Mouse (Mus musculus) embryonic facial prominence, embryonic 13.5 days (tissue): ENCODE data around the gene Slc25a39. TPM values are rescaled to one million over a fixed set of nuclear protein-coding genes. Genes with fewer than 3 reads are reported as not detected.

Experiments used
- ATAC-seq: fragments of 200-750 bp; cut with Nextera tagmentation; 2 replicates; pipeline ENCODE4 v1.8.0; 2017; ENCODE audit warnings: low read depth; ENCODE audit not compliant: insufficient number of reproducible peaks, insufficient read depth, low FRiP score, low TSS enrichment
- H3K27ac ChIP-seq: fragments of 300-500 bp; sonication (generic); 2 replicates; pipeline ENCODE4 v1.5.1; 2015; ENCODE audit warnings: moderate library complexity, mild to moderate bottlenecking, inconsistent platforms
- H3K27me3 ChIP-seq: fragments of 300-500 bp; sonication (generic); 2 replicates; pipeline ENCODE4 v1.6.1; 2015; ENCODE audit warnings: mild to moderate bottlenecking, inconsistent platforms
- H3K36me3 ChIP-seq: fragments of 300-500 bp; sonication (generic); 2 replicates; pipeline ENCODE4 v1.6.1; 2015; ENCODE audit warnings: mild to moderate bottlenecking, inconsistent platforms
- H3K4me1 ChIP-seq: fragments of 300-500 bp; sonication (generic); 2 replicates; pipeline ENCODE4 v1.6.1; 2015; ENCODE audit warnings: inconsistent platforms
- H3K4me2 ChIP-seq: fragments of 300-500 bp; sonication (generic); 2 replicates; pipeline ENCODE4 v1.6.1; 2015; ENCODE audit warnings: moderate library complexity, mild to moderate bottlenecking, inconsistent platforms
- H3K4me3 ChIP-seq: fragments of 300-500 bp; sonication (generic); 2 replicates; pipeline ENCODE4 v1.5.1; 2015; ENCODE audit warnings: mild to moderate bottlenecking, inconsistent platforms
- H3K9ac ChIP-seq: fragments of 300-500 bp; sonication (generic); 2 replicates; pipeline ENCODE4 v1.6.1; 2015; ENCODE audit warnings: mild to moderate bottlenecking, inconsistent platforms
- H3K9me3 ChIP-seq: fragments of 300-500 bp; sonication (generic); 2 replicates; pipeline ENCODE4 v1.6.1; 2016; ENCODE audit warnings: inconsistent platforms
- WGBS: fragments of 180-500 bp; shearing (Covaris S2); methylation state at CpG from one replicate; pipeline ENCODE4 v1.1.7; 2015; ENCODE audit warnings: mixed read lengths; 5-methylcytosine and 5-hydroxymethylcytosine counted together
- polyA plus RNA-seq: library from polyadenylated mRNA; unstranded; fragments of >200 nt; fragmentation: Nextera tagmentation; extraction: Ambion mirVana; gene quantifications from 2 replicates; pipeline ENCODE4 v1.2.1, GENCODE M21; 2015

Gene Slc25a39
- polyA plus RNA-seq, 1 experiment from 2014 or later: 191 TPM

GRCm38 (mm10) chr11:102399610-102400072 lies 8.1 kb downstream of the Slc25a39 start:
- ATAC-seq: no peak
- H3K27ac ChIP-seq: no peak overlapping the region
- peaks cover 30% of the 10 kb centered on the region for H3K36me3 ChIP-seq
- WGBS: under 1% methylated on average over 34 of the region's 34 CpGs
- peaks cover 77% of the 10 kb centered on the region for H3K27me3 ChIP-seq
- peak overlapping the region; percentile 69 for H3K4me2 ChIP-seq
- peak overlapping the region; percentile 41 for H3K4me3 ChIP-seq
- H3K4me1 ChIP-seq: peaks cover 30% of the 10 kb centered on the region
- H3K9me3 ChIP-seq: no peaks in the 10 kb centered on the region
- peak overlapping the region; percentile 67 for H3K9ac ChIP-seq

GRCm38 (mm10) chr11:102399107-102399506 lies 8.6 kb downstream of the Slc25a39 start:
- Histone ChIP-seq H3K9ac (peak overlapping the region; percentile 67), H3K36me3 (peaks cover 25% of the 10 kb centered on the region), H3K27me3 (peaks cover 83% of the 10 kb centered on the region), H3K9me3 (no peaks in the 10 kb centered on the region), H3K27ac (no peak overlapping the region), H3K4me3 (peak overlapping the region; percentile 41), H3K4me2 (peak overlapping the region; percentile 69), H3K4me1 (peaks cover 32% of the 10 kb centered on the region)
- ATAC-seq: no peak
- 15% methylated on average over 15 of the region's 15 CpGs for WGBS

DNA sequence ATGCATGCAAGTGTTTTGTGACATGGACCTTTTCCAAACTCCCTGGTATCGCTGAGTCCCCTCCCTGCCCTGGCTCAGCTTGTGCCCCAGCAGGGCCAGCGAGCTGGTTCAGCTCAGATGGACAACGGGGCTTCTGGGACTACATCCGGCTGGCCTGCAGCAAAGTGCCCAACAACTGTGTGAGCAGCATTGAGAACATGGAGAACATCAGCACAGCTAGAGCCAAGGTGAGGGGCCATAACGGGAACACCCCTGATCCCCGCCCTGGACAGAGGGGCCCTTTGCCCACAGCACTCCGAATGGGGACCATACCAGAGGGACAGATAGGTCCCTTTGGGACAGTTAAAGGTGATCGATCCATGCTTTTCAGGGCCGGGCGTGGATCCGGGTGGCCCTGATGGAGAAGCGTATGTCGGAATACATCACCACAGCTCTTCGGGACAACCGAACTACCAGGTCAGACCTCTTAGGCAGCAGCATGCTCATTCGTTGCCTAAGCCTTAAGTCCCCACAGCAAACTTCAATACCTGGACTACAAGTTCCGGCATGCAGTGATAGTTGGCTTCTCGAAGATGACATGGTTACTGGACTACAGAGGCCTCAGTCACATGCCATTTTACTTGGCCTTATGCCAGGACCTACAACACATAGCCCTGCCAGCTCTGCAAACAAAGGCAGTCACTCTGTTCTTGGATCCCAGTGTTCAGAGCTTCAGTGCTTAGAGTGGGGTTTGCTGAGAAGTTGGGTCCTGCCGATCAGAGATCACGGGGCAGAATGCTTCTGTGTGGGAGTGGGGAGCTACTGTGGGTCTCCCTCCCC lies 9.5 kb downstream of the Slc25a39 start:
- Histone ChIP-seq H3K9ac (no peak overlapping the region), H3K9me3 (no peaks in the 10 kb centered on the region), H3K4me1 (peaks cover 41% of the 10 kb centered on the region), H3K4me2 (no peak overlapping the region), H3K36me3 (peaks cover 16% of the 10 kb centered on the region), H3K27me3 (peaks cover 83% of the 10 kb centered on the region), H3K27ac (no peak overlapping the region), H3K4me3 (no peak overlapping the region)
- 72% methylated on average over 20 of the region's 20 CpGs for WGBS
- no peak for ATAC-seq

DNA sequence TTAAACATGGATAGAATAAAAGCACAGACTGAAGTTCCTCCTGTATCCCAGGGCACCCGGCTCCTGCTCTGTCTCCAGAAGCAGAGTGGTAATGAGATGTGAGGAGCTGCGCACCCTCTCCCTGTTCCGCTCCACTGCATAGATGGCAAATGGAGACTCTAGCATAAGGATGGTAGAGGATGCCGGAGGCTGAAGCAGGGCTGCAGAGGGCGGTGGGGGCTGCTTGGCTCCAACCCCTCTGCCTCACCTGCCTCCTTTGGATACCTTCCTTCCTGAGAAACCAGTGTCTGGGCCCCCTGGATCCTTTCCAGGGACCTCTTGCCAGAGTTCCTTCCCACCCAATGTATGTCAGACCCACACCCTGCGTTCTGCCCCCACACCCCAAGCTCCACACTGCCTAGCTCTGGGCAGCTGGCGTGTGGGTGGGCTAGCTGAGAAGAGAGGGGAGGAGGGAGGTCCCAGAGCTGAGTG lies 11.0 kb downstream of the Slc25a39 start:
- Histone ChIP-seq H3K9ac (no peak overlapping the region), H3K36me3 (peaks cover under 1% of the 10 kb centered on the region; the same call in 1 of the 2 replicates), H3K9me3 (no peaks in the 10 kb centered on the region), H3K4me2 (no peak overlapping the region), H3K27ac (no peak overlapping the region), H3K4me1 (peaks cover 44% of the 10 kb centered on the region), H3K4me3 (no peak overlapping the region), H3K27me3 (peaks cover 73% of the 10 kb centered on the region)
- no peak for ATAC-seq
- WGBS: 78% methylated on average over 7 of the region's 7 CpGs

DNA sequence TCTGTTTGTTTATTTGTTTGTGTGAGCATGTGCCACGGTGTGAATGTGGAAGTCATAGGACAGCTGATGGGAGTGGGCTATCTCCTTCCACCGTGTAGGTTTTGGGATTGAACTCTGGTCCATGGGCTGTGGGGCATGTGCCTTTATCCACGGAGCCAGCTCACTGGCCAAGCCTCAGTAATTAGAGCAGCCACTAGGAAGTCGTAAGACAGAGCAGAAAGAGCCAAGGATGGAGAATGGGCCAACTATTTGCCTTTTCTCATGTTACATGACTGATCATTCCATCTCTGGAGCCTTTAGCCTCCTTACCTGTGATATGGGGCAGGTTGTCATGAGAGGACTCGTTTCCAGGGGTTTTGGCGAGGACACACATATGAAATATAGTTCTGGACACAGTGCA lies 11.5 kb downstream of the Slc25a39 start:
- no peak overlapping the region for H3K9ac ChIP-seq
- H3K9me3 ChIP-seq: no peaks in the 10 kb centered on the region
- ATAC-seq: no peak
- no peaks in the 10 kb centered on the region for H3K36me3 ChIP-seq
- H3K27me3 ChIP-seq: peaks cover 68% of the 10 kb centered on the region
- WGBS: 57% methylated on average over 6 of the region's 6 CpGs
- no peak overlapping the region for H3K4me3 ChIP-seq
- H3K27ac ChIP-seq: no peak overlapping the region
- H3K4me1 ChIP-seq: peaks cover 44% of the 10 kb centered on the region
- H3K4me2 ChIP-seq: no peak overlapping the region

DNA sequence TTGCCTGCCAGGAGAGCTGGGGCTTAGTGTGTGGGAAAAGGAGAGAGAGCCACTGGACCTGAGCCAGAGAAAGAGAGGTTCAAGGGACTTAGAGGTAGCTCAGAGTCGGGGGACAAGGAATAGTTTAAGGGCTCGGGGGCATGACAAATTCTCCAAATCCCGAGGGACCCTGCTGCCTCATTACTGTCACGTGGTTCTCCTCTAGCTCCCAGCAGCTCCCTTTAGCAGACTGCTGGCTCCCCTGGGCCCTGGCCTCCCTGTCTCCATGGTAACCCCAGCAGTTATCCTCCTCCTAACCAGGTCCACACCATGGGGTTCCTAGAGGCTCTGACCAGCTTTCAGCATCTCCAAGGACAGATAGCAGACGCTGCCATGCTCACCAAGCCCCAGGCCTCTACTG lies 12.5 kb downstream of the Slc25a39 start:
- H3K4me3 ChIP-seq: no peak overlapping the region
- H3K4me1 ChIP-seq: peaks cover 38% of the 10 kb centered on the region
- no peak overlapping the region for H3K9ac ChIP-seq
- H3K4me2 ChIP-seq: no peak overlapping the region
- no peaks in the 10 kb centered on the region for H3K9me3 ChIP-seq
- no peaks in the 10 kb centered on the region for H3K36me3 ChIP-seq
- H3K27ac ChIP-seq: no peak overlapping the region
- H3K27me3 ChIP-seq: peaks cover 58% of the 10 kb centered on the region
- 2% methylated on average over 5 of the region's 5 CpGs for WGBS
- no peak for ATAC-seq

DNA sequence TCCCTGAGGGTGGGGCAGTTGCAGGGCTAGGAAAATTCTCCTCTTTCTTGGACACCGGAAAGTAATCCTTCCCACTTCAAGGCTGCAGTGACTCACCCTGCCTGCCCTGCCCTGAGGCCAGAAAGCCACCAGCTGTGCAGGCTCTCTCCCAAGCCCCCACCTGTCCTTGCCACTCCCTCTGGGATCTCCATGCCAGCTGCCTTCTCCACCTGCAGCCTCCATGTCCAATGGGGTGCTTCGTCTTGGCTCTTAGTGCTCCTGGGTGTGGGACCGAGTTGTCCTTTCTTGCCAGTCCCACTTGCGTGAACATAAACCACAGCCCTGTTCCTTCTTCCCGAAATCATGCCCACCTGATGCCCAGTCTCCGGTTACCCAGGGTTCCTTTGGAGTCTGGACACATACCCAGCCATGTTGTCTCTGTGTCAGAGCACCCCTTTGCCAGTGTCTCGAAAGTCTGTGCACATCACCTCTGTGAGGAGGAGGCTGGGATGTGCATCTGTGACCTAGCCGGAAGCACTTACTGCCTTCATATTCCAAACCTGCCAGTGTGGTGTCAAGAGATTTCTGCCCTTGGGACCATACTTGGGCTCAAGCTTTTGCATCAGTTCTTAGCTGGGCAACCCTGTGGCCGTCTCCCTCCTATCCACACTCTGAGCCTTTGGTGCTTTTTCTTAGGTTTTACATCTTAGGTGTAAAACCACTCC lies 13.2 kb downstream of the Slc25a39 start:
- Histone ChIP-seq H3K36me3 (no peaks in the 10 kb centered on the region), H3K9ac (no peak overlapping the region), H3K27me3 (peaks cover 52% of the 10 kb centered on the region), H3K9me3 (no peaks in the 10 kb centered on the region), H3K4me3 (0 out of 2 replicates have a peak overlapping the region, but pooled peaks have one; percentile 5), H3K27ac (no peak overlapping the region), H3K4me2 (peak overlapping the region; percentile 97), H3K4me1 (peaks cover 31% of the 10 kb centered on the region)
- no peak for ATAC-seq
- 69% methylated on average over 9 of the region's 9 CpGs for WGBS

- no peak overlapping the region for H3K27ac ChIP-seq
- H3K9ac ChIP-seq: peak overlapping the region; percentile 49
- H3K4me3 ChIP-seq: peak overlapping the region; percentile 47
- H3K4me2 ChIP-seq: peak overlapping the region; percentile 97
- H3K9me3 ChIP-seq: no peaks in the 10 kb centered on the region
- WGBS: 7% methylated on average over 17 of the region's 17 CpGs
- H3K27me3 ChIP-seq: peaks cover 45% of the 10 kb centered on the region
- no peaks in the 10 kb centered on the region for H3K36me3 ChIP-seq
- H3K4me1 ChIP-seq: peaks cover 28% of the 10 kb centered on the region
- peak; percentile 17; the same call in 1 of the 2 replicates for ATAC-seq
Measured at GRCm38 (mm10) chr11:102393719-102394420, 13.9 kb downstream of the Slc25a39 start.

- Histone ChIP-seq H3K4me1 (peaks cover 28% of the 10 kb centered on the region), H3K4me2 (peak within 1 kb of the TSS; percentile 97), H3K9ac (peak within 1 kb of the TSS; percentile 49), H3K9me3 (no peaks in the 10 kb centered on the region), H3K27me3 (peaks cover 38% of the 10 kb centered on the region), H3K27ac (0 out of 2 replicates have a peak within 1 kb of the TSS, but pooled peaks have one; percentile 33), H3K4me3 (peak within 1 kb of the TSS; percentile 47), H3K36me3 (no peaks in the 10 kb centered on the region)
- 1% methylated on average over 32 of the region's 34 CpGs for WGBS
- peak; percentile 75; the same call in 1 of the 2 replicates for ATAC-seq
Measured at GRCm38 (mm10) chr11:102393238-102393634, 14.5 kb downstream of the Slc25a39 start, which contains the start of gene Rundc3a. Rundc3a (plus strand) TSS chr11:102393403.

DNA sequence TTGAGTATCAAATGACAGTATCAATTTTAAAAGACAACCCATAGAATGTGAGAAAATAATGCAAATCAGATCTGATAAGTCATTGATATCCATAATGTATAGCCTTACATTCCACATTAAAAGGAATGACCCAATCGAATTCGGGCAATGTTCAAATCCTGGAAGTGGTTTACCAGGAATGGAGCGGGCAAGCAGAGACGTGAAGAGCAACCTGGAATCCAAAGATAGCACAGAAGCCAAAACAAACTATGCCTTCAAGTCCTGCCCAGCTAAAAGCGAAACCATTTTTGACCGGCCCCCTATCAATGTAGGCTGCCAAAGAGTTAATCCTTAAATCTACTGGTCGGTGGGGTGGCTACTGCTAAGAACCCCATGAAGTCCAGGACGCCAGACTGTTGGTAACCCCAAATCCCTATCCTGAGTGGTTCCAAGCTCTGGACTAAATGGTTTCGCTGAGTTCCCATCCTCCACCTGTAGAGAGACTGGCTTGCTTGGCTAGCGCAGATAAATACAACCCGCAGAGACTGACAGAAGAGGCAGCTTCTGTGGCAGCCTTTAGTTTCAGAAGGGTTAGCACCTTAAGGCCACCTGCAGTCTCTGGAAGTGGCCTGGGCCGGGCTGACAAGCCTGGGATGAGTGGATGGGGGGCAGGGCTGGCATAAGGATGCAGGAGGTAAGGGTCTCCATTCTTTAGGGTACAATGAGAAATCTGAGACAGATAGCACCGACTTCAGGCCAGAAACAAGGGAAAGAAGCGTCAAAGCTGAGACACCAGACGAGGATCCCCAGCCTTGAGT lies 15.1 kb downstream of the Slc25a39 start:
- peak overlapping the region; percentile 47 for H3K4me3 ChIP-seq
- ATAC-seq: no peak
- H3K27me3 ChIP-seq: peaks cover 32% of the 10 kb centered on the region
- H3K4me2 ChIP-seq: peak overlapping the region; percentile 97
- H3K36me3 ChIP-seq: no peaks in the 10 kb centered on the region
- H3K9ac ChIP-seq: peak overlapping the region; percentile 44; the same call in 1 of the 2 replicates
- WGBS: 17% methylated on average over 15 of the region's 15 CpGs
- 0 out of 2 replicates have a peak overlapping the region, but pooled peaks have one; percentile 33 for H3K27ac ChIP-seq
- peaks cover 28% of the 10 kb centered on the region for H3K4me1 ChIP-seq
- no peaks in the 10 kb centered on the region for H3K9me3 ChIP-seq
